In the genomic region with DNA sequence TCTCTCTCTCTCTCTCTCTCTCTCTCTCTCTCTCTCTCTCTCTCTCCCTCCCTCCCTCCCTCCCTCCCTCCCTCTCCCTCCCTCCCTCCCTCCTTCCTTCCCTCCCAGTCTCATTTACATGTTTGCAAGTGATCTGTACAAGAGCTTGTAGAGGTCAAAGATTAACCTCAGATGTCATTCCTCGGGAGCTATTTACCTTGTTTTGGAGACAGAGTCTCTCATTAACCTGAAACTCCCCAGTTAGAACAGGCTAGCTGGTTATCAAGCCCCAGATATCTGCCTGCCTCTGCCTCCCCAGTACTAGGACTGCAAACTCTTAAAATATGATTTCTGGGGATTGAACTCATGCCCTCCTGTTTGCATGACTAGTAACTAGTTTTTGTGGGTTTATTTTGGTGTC, we compare ENCODE assay signal across 28 mouse cellular contexts.
"Had no signal": no experiment of that assay in that cellular context is flagged by ENCODE, and none has a peak within 500 bp of the region (broad histone marks: within the 10 kb centered on the region; RNA-seq: fewer than 3 reads in every experiment).

No protein-coding gene starts in this region.

- ATAC-seq: liver, embryonic 12.5 days; liver, postnatal 0 days; lung, postnatal 0 days; midbrain, embryonic 13.5 days; midbrain, embryonic 15.5 days; midbrain, embryonic 16.5 days had no signal

- H3K27me3 ChIP-seq: limb, embryonic 12.5 days; limb, embryonic 13.5 days; limb, embryonic 15.5 days; liver, embryonic 12.5 days; liver, embryonic 13.5 days; liver, embryonic 15.5 days; lung, embryonic 15.5 days; midbrain, embryonic 12.5 days; midbrain, embryonic 13.5 days; midbrain, embryonic 15.5 days; neural tube, embryonic 12.5 days had no signal

- H3K4me1 ChIP-seq: liver, embryonic 12.5 days; liver, embryonic 13.5 days; liver, embryonic 15.5 days; midbrain, embryonic 15.5 days; neural tube, embryonic 12.5 days had no signal

- H3K27ac ChIP-seq: limb, embryonic 10.5 days; limb, embryonic 12.5 days; limb, embryonic 13.5 days; limb, embryonic 15.5 days; liver, embryonic 12.5 days; liver, embryonic 13.5 days; liver, embryonic 14.5 days; liver, embryonic 15.5 days; lung, embryonic 15.5 days; macrophage; midbrain, embryonic 10.5 days; midbrain, embryonic 12.5 days; midbrain, embryonic 13.5 days; midbrain, embryonic 15.5 days; neural tube, embryonic 12.5 days had no signal

- DNase-seq: liver; liver, embryonic 13.5 days; liver, postnatal 0 days; lung, adult 18-20 months; lung, adult 2 months; lung, postnatal 10 days; lung, postnatal 14 days; lung, postnatal 36 days; lung, postnatal 4 days; midbrain, embryonic 14.5 days had no signal

- H3K36me3 ChIP-seq: limb, embryonic 10.5 days; limb, embryonic 12.5 days; limb, embryonic 13.5 days; limb, embryonic 15.5 days; liver, embryonic 12.5 days; liver, embryonic 13.5 days; liver, embryonic 15.5 days; lung, embryonic 15.5 days; midbrain, embryonic 10.5 days; midbrain, embryonic 12.5 days; midbrain, embryonic 13.5 days; midbrain, embryonic 15.5 days; neural tube, embryonic 12.5 days had no signal

- H3K4me3 ChIP-seq: limb, embryonic 10.5 days; limb, embryonic 12.5 days; limb, embryonic 13.5 days; limb, embryonic 15.5 days; liver, embryonic 12.5 days; liver, embryonic 13.5 days; liver, embryonic 15.5 days; lung, embryonic 15.5 days; megakaryocyte, embryonic 14.5 days; midbrain, embryonic 10.5 days; midbrain, embryonic 12.5 days; midbrain, embryonic 13.5 days; midbrain, embryonic 15.5 days; myocyte; neural tube, embryonic 12.5 days had no signal
